Mouse (Mus musculus) bone marrow macrophage, adult 2 months (primary cell): ENCODE data around the gene Ugt3a1.

Experiments used
- CTCF ChIP-seq: IDR thresholded peaks from 2 replicates; pipeline ENCODE4 v1.5.1; 2012; ENCODE audit warnings: low read depth, mild to moderate bottlenecking, low read length, moderate library complexity
- POLR2A ChIP-seq: IDR thresholded peaks from 2 replicates; pipeline ENCODE4 v1.6.1; 2012; ENCODE audit warnings: mild to moderate bottlenecking, low read depth, low read length, borderline replicate concordance

- TF ChIP-seq CTCF, result no peak
- TF ChIP-seq POLR2A, result no peak
Measured at GRCm38 (mm10) chr15:9279026-9279425, 2.3 kb downstream of the Ugt3a1 start.
